Mouse (Mus musculus) cerebellum, adult (tissue): ENCODE measurements around the gene Hes7.
"Not testable (repeated sequence)": the region's sequence is repeated elsewhere in the genome, so short reads cannot be mapped to it uniquely, and the experiment has no call there.

Experiments used
- ATAC-seq: cut with Nextera tagmentation; 2 replicates; pipeline ENCODE4 v1.9.2; 2017; ENCODE audit warnings: mild to moderate bottlenecking, moderate library complexity, mixed read lengths; ENCODE audit not compliant: insufficient number of reproducible peaks, low FRiP score, low TSS enrichment

Gene Hes7

GRCm38 (mm10) chr11:69087597-69087996 is 32.6 kb upstream of the Hes7 start:
- no peak for ATAC-seq

GRCm38 (mm10) chr11:69088103-69088855 is 31.9 kb upstream of the Hes7 start, which contains the start of gene Vamp2:
Gene Vamp2 (plus strand): TSS chr11:69088490.
- peak; percentile 70; the same call in 1 of the 2 replicates for ATAC-seq

- peak; percentile 37; the same call in 1 of the 2 replicates for ATAC-seq
These were observed 31.2 kb upstream of the Hes7 start for GRCm38 (mm10) chr11:69088856-69089615.

- ATAC-seq = no peak
These were observed 30.5 kb upstream of the Hes7 start for GRCm38 (mm10) chr11:69089616-69090290.

GRCm38 (mm10) chr11:69090367-69090766 is 29.8 kb upstream of the Hes7 start:
- ATAC-seq = no peak

- ATAC-seq = no peak
These were observed 28.4 kb upstream of the Hes7 start for GRCm38 (mm10) chr11:69091566-69092385.

GRCm38 (mm10) chr11:69092386-69092751 is 27.8 kb upstream of the Hes7 start:
- no peak for ATAC-seq

GRCm38 (mm10) chr11:69092871-69093270 is 27.3 kb upstream of the Hes7 start:
- no peak for ATAC-seq

GRCm38 (mm10) chr11:69093856-69094255 is 26.3 kb upstream of the Hes7 start:
- not testable (repeated sequence) for ATAC-seq

- peak; percentile 73 for ATAC-seq
These were observed 25.3 kb upstream of the Hes7 start, which contains the start of gene Per1 for GRCm38 (mm10) chr11:69094697-69095429. Gene Per1 (plus strand): TSS chr11:69095217.

- no peak for ATAC-seq
These were observed 24.5 kb upstream of the Hes7 start for GRCm38 (mm10) chr11:69095511-69096231.

GRCm38 (mm10) chr11:69096360-69096986 is 23.7 kb upstream of the Hes7 start:
- no peak for ATAC-seq

- no peak for ATAC-seq
These were observed 23.0 kb upstream of the Hes7 start for GRCm38 (mm10) chr11:69096987-69097900.

- no peak for ATAC-seq
These were observed 22.0 kb upstream of the Hes7 start for GRCm38 (mm10) chr11:69098039-69098761.

GRCm38 (mm10) chr11:69098762-69099091 is 21.5 kb upstream of the Hes7 start:
- no peak for ATAC-seq

- no peak for ATAC-seq
These were observed 20.9 kb upstream of the Hes7 start for GRCm38 (mm10) chr11:69099177-69099914.
